Mouse (Mus musculus) lung, postnatal 0 days (tissue): ENCODE measurements around the gene Hoxa7. TPM values are rescaled to one million over a fixed set of nuclear protein-coding genes. Genes with fewer than 3 reads are reported as not detected.

ENCODE experiments used
- ATAC-seq: fragments of 200-750 bp; cut with Nextera tagmentation; 2 replicates; pipeline ENCODE4 v1.8.0; 2017; ENCODE audit warnings: moderate library complexity
- DNase-seq: peaks from one replicate; pipeline ENCODE4 v3.0.0-alpha.2; 2016; ENCODE audit warnings: low spot score
- H3K27ac ChIP-seq: fragments of 300-500 bp; sonication (generic); 2 replicates; pipeline ENCODE4 v1.5.1; 2014; ENCODE audit warnings: antibody characterized with exemption, mild to moderate bottlenecking, low read length, mixed read lengths
- H3K27me3 ChIP-seq: fragments of 300-500 bp; sonication (generic); replicated peaks from 2 replicates; pipeline ENCODE4 v1.6.1; 2014; ENCODE audit warnings: low read length, mixed read lengths; ENCODE audit not compliant: insufficient read depth
- H3K36me3 ChIP-seq: fragments of 300-500 bp; sonication (generic); 2 replicates; pipeline ENCODE4 v1.6.1; 2014; ENCODE audit warnings: low read length, mixed read lengths; ENCODE audit not compliant: insufficient read depth
- H3K4me1 ChIP-seq: fragments of 300-500 bp; sonication (generic); 2 replicates; pipeline ENCODE4 v1.6.1; 2014; ENCODE audit warnings: antibody characterized with exemption, low read depth, low read length, mixed read lengths; ENCODE audit not compliant: insufficient read depth
- H3K4me2 ChIP-seq: fragments of 300-500 bp; sonication (generic); replicated peaks from 2 replicates; pipeline ENCODE4 v1.6.1; 2014; ENCODE audit warnings: low read depth, mild to moderate bottlenecking, low read length, moderate library complexity, mixed read lengths
- H3K4me3 ChIP-seq: fragments of 300-500 bp; sonication (generic); 2 replicates; pipeline ENCODE4 v1.5.1; 2014; ENCODE audit warnings: low read depth, low read length
- H3K9ac ChIP-seq: fragments of 300-500 bp; sonication (generic); replicated peaks from 2 replicates; pipeline ENCODE4 v1.6.1; 2014; ENCODE audit warnings: low read depth, mild to moderate bottlenecking
- H3K9me3 ChIP-seq: fragments of 300-500 bp; sonication (generic); 2 replicates; pipeline ENCODE4 v1.6.1; 2016; ENCODE audit warnings: low read length, mixed read lengths
- CTCF ChIP-seq: IDR thresholded peaks from 2 replicates; pipeline ENCODE4 v1.5.1; 2016; ENCODE audit warnings: antibody characterized with exemption, mild to moderate bottlenecking
- EP300 ChIP-seq: IDR thresholded peaks from 2 replicates; pipeline ENCODE4 v1.6.1; 2016; ENCODE audit warnings: antibody characterized with exemption, mild to moderate bottlenecking, control low read depth
- WGBS: fragments of 180-500 bp; shearing (Covaris S2); extraction: QIAGEN DNeasy Blood & Tissue Kit; methylation state at CpG from one replicate; pipeline ENCODE4 v1.1.7; 2014; 5-methylcytosine and 5-hydroxymethylcytosine counted together
- microRNA counts: library from miRNA; unstranded; fragments of <30 nt; microRNA quantifications from one replicate; lab custom pipeline; 2015
- microRNA-seq: library from miRNA; unstranded; fragments of <30 nt; microRNA quantifications from one replicate; pipeline ENCODE4, GENCODE M21; 2016
- polyA plus RNA-seq: library from polyadenylated mRNA; unstranded; fragments of >200 nt; fragmentation: Nextera tagmentation; extraction: Ambion mirVana; gene quantifications from 2 replicates; pipeline ENCODE4 v1.2.1, GENCODE M21; 2015

The Hoxa7 gene
- polyA plus RNA-seq, 1 experiment from 2014 or later, result 8.7 TPM

DNA sequence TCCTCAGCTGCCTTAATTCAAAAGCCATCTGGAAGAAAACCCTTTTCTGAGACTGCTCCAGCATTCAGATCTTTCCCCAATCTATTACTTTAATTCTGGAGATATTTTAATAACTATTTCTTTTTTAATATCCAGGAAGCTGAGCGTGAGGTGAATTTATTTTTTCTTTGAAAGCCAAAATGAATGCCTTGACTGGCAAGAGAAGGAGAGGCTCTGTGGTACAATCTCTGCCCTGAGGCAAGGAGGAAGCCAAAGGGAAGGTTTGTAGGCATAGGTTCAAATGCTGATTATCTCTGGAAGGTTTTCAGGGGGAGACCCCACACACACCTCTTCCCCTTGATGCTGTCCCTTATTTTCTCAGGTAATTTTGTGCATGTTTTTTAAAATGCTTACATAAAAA, 54.5 kb downstream of the Hoxa7 start:
- ATAC-seq (no peak), DNase-seq (no peak)
- 25% methylated on average over 1 of the region's 1 CpGs for WGBS
- Histone ChIP-seq H3K9ac (peak overlapping the region; percentile 56), H3K36me3 (no peaks in the 10 kb centered on the region), H3K27me3 (peaks cover 11% of the 10 kb centered on the region; the same call in 1 of the 2 replicates), H3K27ac (peak overlapping the region; percentile 79), H3K4me1 (peaks cover 10% of the 10 kb centered on the region; the same call in 1 of the 2 replicates), H3K4me2 (peak overlapping the region; percentile 70), H3K4me3 (peak overlapping the region; percentile 30; the same call in 1 of the 2 replicates), H3K9me3 (no peaks in the 10 kb centered on the region)
- no peak for TF ChIP-seq EP300
- no peak for TF ChIP-seq CTCF

DNA sequence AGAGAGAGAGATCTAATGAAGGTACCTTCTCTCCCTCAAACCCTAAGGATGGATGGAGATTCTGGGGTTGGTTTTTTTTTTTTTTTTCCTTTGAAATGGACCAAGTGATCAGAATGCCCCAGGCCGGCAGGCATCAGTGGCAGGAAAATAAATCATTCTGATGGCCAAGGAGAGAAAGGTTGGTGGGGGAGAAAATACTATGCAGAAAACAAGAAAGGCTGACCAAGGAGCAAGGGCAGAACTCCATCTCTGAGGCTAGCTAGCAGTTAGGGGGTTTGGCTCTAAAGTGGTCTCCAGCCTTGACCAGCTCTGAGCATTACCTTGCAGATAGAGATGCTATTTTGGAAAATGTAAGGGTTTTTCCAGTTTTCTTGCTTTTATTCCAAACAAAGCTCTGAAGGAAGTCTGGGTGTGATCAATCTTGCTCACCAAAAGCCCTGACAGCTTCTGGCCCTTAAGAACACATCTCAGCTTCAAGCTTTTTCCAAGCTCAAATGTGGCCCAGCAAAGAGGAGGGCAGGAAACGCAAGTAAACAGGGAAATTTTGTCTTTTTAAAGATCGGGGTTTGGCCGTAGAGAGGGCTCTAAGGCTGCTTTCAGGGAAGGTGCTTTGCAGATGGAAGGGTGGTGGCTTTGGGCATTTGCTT, 55.1 kb downstream of the Hoxa7 start:
- ATAC-seq (no peak), DNase-seq (peak; percentile 46)
- H3K27ac ChIP-seq, result peak overlapping the region; percentile 79
- no peak for TF ChIP-seq EP300
- no peak for TF ChIP-seq CTCF
- peaks cover 10% of the 10 kb centered on the region; the same call in 1 of the 2 replicates for H3K4me1 ChIP-seq
- peak overlapping the region; percentile 30; the same call in 1 of the 2 replicates for H3K4me3 ChIP-seq
- H3K4me2 ChIP-seq, result peak overlapping the region; percentile 70
- 13% methylated on average over 4 of the region's 4 CpGs for WGBS
- H3K9ac ChIP-seq, result peak overlapping the region; percentile 56; the same call in 1 of the 2 replicates
- peaks cover 11% of the 10 kb centered on the region; the same call in 1 of the 2 replicates for H3K27me3 ChIP-seq
- no peaks in the 10 kb centered on the region for H3K36me3 ChIP-seq
- no peaks in the 10 kb centered on the region for H3K9me3 ChIP-seq

DNA sequence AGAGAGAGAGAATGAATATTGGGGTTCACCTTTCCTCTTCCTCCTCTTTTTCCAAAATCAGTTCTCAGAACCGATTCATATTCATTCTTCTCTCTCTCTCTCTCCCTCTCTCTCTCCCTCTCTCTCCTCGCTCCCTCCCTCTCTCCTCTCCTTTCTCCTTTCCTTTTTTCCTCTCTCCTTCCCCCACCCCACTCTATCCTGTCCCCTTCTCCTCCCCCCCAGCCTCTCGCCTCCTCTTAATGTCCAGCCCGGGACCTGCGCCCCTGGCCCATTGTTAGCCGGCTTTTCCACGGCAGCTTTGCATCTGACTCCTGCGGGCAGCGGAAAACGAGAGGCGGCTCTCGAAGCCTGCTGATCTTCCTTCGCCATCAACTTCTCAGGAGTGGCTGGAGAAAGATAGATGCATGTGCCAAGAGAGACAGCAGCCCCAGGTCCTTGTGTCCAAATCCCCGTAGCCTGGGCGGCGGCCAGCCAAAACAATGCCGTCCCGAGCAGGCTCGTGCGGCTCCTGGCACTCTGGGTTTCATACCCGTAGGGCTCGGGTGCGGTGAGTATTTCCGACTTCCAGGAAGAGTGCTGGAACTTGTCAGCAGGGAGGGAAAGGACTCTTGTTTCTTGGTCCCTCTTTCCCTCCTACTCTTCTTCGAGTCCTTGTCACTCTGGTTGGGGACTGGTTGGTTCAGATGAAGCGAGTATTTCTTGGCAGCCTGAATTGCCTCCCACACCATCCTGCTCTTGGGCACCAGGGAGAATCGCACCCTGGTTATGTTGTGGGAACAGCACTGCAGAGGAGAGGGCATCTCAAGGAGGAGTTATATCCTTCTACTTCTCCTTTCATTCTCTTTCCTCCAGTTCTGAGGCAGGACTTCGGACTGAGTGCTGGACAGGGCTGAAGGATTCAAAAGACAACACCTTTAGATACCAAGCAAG, 55.9 kb downstream of the Hoxa7 start:
- WGBS, result 4% methylated on average over 27 of the region's 28 CpGs
- TF ChIP-seq EP300, result no peak
- no peak for TF ChIP-seq CTCF
- no peaks in the 10 kb centered on the region for H3K36me3 ChIP-seq
- peaks cover 10% of the 10 kb centered on the region; the same call in 1 of the 2 replicates for H3K4me1 ChIP-seq
- H3K9ac ChIP-seq, result peak overlapping the region; percentile 24; the same call in 1 of the 2 replicates
- H3K27ac ChIP-seq, result peak overlapping the region; percentile 79
- H3K9me3 ChIP-seq, result no peaks in the 10 kb centered on the region
- peak; percentile 53 for DNase-seq
- H3K27me3 ChIP-seq, result peaks cover 11% of the 10 kb centered on the region; the same call in 1 of the 2 replicates
- ATAC-seq, result no peak
- peak overlapping the region; percentile 70 for H3K4me2 ChIP-seq
- peak overlapping the region; percentile 54 for H3K4me3 ChIP-seq

DNA sequence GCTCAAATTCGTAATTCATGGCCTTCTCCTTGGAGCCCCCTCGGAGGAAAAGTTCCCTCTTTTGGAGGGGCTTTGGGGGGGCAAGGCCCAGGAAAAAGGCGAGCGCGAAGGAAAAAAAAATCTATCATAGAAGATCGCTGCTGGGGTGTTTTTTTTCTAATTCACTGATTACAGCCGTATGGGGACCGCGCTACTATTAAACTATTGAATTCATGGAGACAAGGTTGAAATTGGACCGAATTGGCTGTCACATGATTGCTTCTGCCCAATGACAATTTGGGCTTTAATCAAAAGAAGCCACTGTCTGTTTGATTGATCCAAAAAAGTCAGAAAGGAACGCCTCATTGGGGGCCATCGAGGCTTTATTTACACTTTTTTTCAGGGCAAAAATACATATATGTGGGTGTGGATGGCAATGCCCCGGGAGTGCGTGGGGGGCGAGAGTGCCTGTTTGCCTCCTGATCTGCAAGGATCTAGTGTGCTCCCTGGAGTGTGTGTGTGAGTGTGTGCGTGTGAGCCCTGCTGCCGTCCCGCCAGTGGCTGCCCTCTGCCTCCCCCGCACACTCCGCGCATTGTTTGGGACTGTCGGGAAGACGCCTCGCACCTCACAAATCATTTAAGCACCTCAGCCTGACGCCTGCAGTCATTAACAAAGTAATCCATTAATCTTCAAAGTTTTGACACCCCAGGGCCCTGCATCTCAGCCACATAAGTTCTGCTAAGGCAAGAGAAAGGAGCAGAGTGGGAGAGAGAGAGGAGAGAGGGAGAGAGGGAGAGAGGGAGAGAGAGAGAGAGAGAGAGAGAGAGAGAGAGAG, 56.8 kb downstream of the Hoxa7 start, which contains the start of gene Hoxa2:
TSS of gene Hoxa2 (minus strand) at position 206 of the 815 bp plus-strand sequence.
- Histone ChIP-seq H3K9me3 (no peaks in the 10 kb centered on the region), H3K27ac (peak within 1 kb of the TSS; percentile 79), H3K36me3 (no peaks in the 10 kb centered on the region), H3K4me1 (peaks cover 5% of the 10 kb centered on the region; the same call in 1 of the 2 replicates), H3K9ac (peak within 1 kb of the TSS; percentile 50), H3K27me3 (peaks cover 7% of the 10 kb centered on the region; the same call in 1 of the 2 replicates), H3K4me2 (peak within 1 kb of the TSS; percentile 70), H3K4me3 (peak within 1 kb of the TSS; percentile 54)
- under 1% methylated on average over 25 of the region's 25 CpGs for WGBS
- TF ChIP-seq EP300, result 0 out of 2 replicates have a peak, but pooled peaks have one; percentile 39
- no peak for TF ChIP-seq CTCF
- peak; percentile 46 for ATAC-seq
- DNase-seq, result peak; percentile 73

MicroRNAs within 50 kb of the gene (microRNA counts, 519-probe panel; counts per million panel counts)
- not detected for microRNA mmu-miR-196b (lab: Ali Mortazavi, UCI)

Small RNAs within 50 kb of the gene (microRNA-seq; reads per million reads assigned to microRNA genes)
- gene Mir196b, result 9.5 reads per million, percentile 22 among the genes with 10 or more reads in this experiment

Other genes starting within 250 kb of the Hoxa7 start
- 78.5 and 82.9 TPM in 2 replicates for gene Skap2, start 209.3 kb downstream of the Hoxa7 start, polyA plus RNA-seq
- gene Hoxa1, start 63.5 kb downstream of the Hoxa7 start, polyA plus RNA-seq, result 0.65 and 1.0 TPM in 2 replicates
- 7.2 and 8.2 TPM in 2 replicates for gene Hoxa2, start 57.0 kb downstream of the Hoxa7 start, polyA plus RNA-seq
- 1.5 and 1.6 TPM in 2 replicates for gene 5730596B20Rik, start 44.4 kb downstream of the Hoxa7 start, polyA plus RNA-seq
- gene Hoxa4, start 30.1 kb downstream of the Hoxa7 start, polyA plus RNA-seq, result 3.7 and 3.9 TPM in 2 replicates
- gene Hoxa5, start 17.3 kb downstream of the Hoxa7 start, polyA plus RNA-seq, result 39.7 and 40.3 TPM in 2 replicates
- 0.95 and 1.1 TPM in 2 replicates for gene Hoxa6, start 13.1 kb downstream of the Hoxa7 start, polyA plus RNA-seq
- gene Hoxa3, start 8.5 kb downstream of the Hoxa7 start, polyA plus RNA-seq, result 4.3 and 4.8 TPM in 2 replicates
- not detected in 2 replicates for gene Gm28308, start 8.5 kb downstream of the Hoxa7 start, polyA plus RNA-seq
- gene Hoxa9, start 9.2 kb upstream of the Hoxa7 start, polyA plus RNA-seq, result 0.06 and 0.07 TPM in 2 replicates
- gene Hoxa10, start 19.0 kb upstream of the Hoxa7 start, polyA plus RNA-seq, result not detected in 2 replicates
- gene Hoxa11, start 24.0 kb upstream of the Hoxa7 start, polyA plus RNA-seq, result not detected in 2 replicates
- gene Hoxa13, start 39.0 kb upstream of the Hoxa7 start, polyA plus RNA-seq, result 0.12 TPM in 1 of 2 replicates, not detected in the other
- gene Evx1, start 91.6 kb upstream of the Hoxa7 start, polyA plus RNA-seq, result not detected in 2 replicates